Mouse (Mus musculus) B cell, adult 2 months (primary cell): Measurements from ENCODE around the gene Gjb5.

Experiments used
- DNase-seq, 2 experiments: peaks; one replicate each; pipeline ENCODE4 v3.0.0; 2022

The Gjb5 gene

GRCm38 (mm10) chr4:127306915-127307314 is 51.1 kb downstream of the Gjb5 start:
- DNase-seq = no peak
